Mouse (Mus musculus): ENCODE measurements around the gene Hlcs. TPM values are rescaled to one million over a fixed set of nuclear protein-coding genes. Genes with fewer than 3 reads are reported as not detected.

Gene Hlcs
- total and polyA plus RNA-seq, 3 experiments = 4.4 to 5.5 (median 5.4) TPM

- intact Hi-C loops (cut with DNase I) = no loop called here
These were observed 58.9 kb downstream of the Hlcs start for GRCm38 (mm10) chr16:94254415-94254891.

GRCm38 (mm10) chr16:94253671-94254414 is 59.5 kb downstream of the Hlcs start:
- no peaks in the 10 kb centered on the region for H3K4me1 ChIP-seq (ENCODE audit: control insufficient read depth, insufficient read depth, low read length)
- TF ChIP-seq EP300 (IDR thresholded peaks at IDR 0.05; ENCODE audit: insufficient read depth, low read depth, low read length) = no peak
- TF ChIP-seq CTCF (IDR thresholded peaks at IDR 0.05) = no peak
- TF ChIP-seq POLR2A (IDR thresholded peaks at IDR 0.05; ENCODE audit: insufficient read depth, low read depth, low read length) = no peak
- intact Hi-C loops (cut with DNase I) = no loop called here
- no peak overlapping the region for H3K27ac ChIP-seq
- no peak for DNase-seq
- no peaks in the 10 kb centered on the region for H3K27me3 ChIP-seq (ENCODE audit: control insufficient read depth, insufficient read depth, low read length)
- 86% methylated on average over 24 of the region's 24 CpGs for WGBS
- H3K4me3 ChIP-seq = no peak overlapping the region
- H3K9ac ChIP-seq (ENCODE audit: low read depth, low read length) = no peak overlapping the region
- H3K36me3 ChIP-seq (ENCODE audit: control insufficient read depth, insufficient read depth, low read length) = no peaks in the 10 kb centered on the region
- no peaks in the 10 kb centered on the region for H3K79me2 ChIP-seq (replicated peaks; ENCODE audit: control insufficient read depth, insufficient read depth, low read length)

More at GRCm38 (mm10) chr16:94254415-94254891, 58.9 kb downstream of the Hlcs start:
- DNase-seq = no peak
- no peak for TF ChIP-seq EP300 (IDR thresholded peaks at IDR 0.05; ENCODE audit: insufficient read depth, low read depth, low read length)
- no peak for TF ChIP-seq POLR2A (IDR thresholded peaks at IDR 0.05; ENCODE audit: insufficient read depth, low read depth, low read length)
- no peak for TF ChIP-seq CTCF (IDR thresholded peaks at IDR 0.05)
- Histone ChIP-seq H3K79me2 (replicated peaks; ENCODE audit: control insufficient read depth, insufficient read depth, low read length) (no peaks in the 10 kb centered on the region), H3K27me3 (ENCODE audit: control insufficient read depth, insufficient read depth, low read length) (no peaks in the 10 kb centered on the region), H3K4me3 (no peak overlapping the region), H3K4me1 (ENCODE audit: control insufficient read depth, insufficient read depth, low read length) (no peaks in the 10 kb centered on the region), H3K27ac (no peak overlapping the region), H3K9ac (ENCODE audit: low read depth, low read length) (no peak overlapping the region), H3K36me3 (ENCODE audit: control insufficient read depth, insufficient read depth, low read length) (no peaks in the 10 kb centered on the region)
- 86% methylated on average over 12 of the region's 12 CpGs for WGBS

- Histone ChIP-seq H3K9ac (ENCODE audit: low read depth, low read length) (no peak overlapping the region), H3K4me3 (no peak overlapping the region), H3K27me3 (ENCODE audit: control insufficient read depth, insufficient read depth, low read length) (no peaks in the 10 kb centered on the region), H3K27ac (no peak overlapping the region), H3K36me3 (ENCODE audit: control insufficient read depth, insufficient read depth, low read length) (no peaks in the 10 kb centered on the region), H3K4me1 (ENCODE audit: control insufficient read depth, insufficient read depth, low read length) (no peaks in the 10 kb centered on the region), H3K79me2 (replicated peaks; ENCODE audit: control insufficient read depth, insufficient read depth, low read length) (no peaks in the 10 kb centered on the region)
- WGBS = 91% methylated on average over 13 of the region's 13 CpGs
- no peak for DNase-seq
- intact Hi-C loops (cut with DNase I) = no loop called here
- TF ChIP-seq EP300 (IDR thresholded peaks at IDR 0.05; ENCODE audit: insufficient read depth, low read depth, low read length) = no peak
- TF ChIP-seq CTCF (IDR thresholded peaks at IDR 0.05) = no peak
- no peak for TF ChIP-seq POLR2A (IDR thresholded peaks at IDR 0.05; ENCODE audit: insufficient read depth, low read depth, low read length)
These were observed 61.6 kb downstream of the Hlcs start for GRCm38 (mm10) chr16:94251756-94252155.

DNA sequence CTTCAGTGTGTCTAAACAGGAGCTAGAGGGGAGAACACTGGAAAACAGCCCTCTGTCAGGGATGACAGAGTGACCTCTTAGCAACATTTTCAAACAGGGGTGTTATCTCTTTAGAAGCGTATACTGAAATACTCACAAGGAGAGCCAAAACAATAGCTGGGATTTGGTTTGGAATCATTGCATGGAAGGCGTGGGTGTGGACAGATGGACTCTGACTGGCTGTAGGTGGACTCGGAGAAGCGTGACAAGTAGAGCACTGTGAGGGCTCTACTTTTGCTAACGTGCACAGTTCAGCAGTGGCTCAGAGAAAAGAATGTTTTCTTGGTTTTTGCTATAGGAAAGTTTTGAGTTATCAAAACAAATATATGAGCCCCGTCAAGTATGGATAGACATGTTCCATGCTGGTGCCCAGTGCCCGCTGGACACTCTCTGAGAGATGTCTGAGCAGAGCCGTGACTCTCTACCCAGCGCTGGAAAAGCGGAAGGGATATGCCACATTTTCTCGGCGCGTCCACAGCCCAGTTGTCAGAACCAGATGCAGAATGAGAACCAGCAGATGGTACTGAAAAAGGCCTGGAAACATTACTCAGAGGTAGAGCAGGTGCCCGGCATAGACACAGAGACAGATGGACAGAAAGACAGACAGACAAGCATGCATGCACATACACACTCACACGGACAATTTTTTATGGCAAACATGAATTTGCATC is 62.6 kb downstream of the Hlcs start:
- intact Hi-C loops (cut with DNase I) = no loop called here
- H3K79me2 ChIP-seq (replicated peaks; ENCODE audit: control insufficient read depth, insufficient read depth, low read length) = no peaks in the 10 kb centered on the region
- H3K27me3 ChIP-seq (ENCODE audit: control insufficient read depth, insufficient read depth, low read length) = no peaks in the 10 kb centered on the region
- no peaks in the 10 kb centered on the region for H3K4me1 ChIP-seq (ENCODE audit: control insufficient read depth, insufficient read depth, low read length)
- H3K36me3 ChIP-seq (ENCODE audit: control insufficient read depth, insufficient read depth, low read length) = no peaks in the 10 kb centered on the region
- 83% methylated on average over 15 of the region's 15 CpGs for WGBS
- no peak for DNase-seq
- no peak overlapping the region for H3K27ac ChIP-seq
- H3K4me3 ChIP-seq = no peak overlapping the region
- no peak overlapping the region for H3K9ac ChIP-seq (ENCODE audit: low read depth, low read length)
- TF ChIP-seq POLR2A (IDR thresholded peaks at IDR 0.05; ENCODE audit: insufficient read depth, low read depth, low read length) = no peak
- no peak for TF ChIP-seq EP300 (IDR thresholded peaks at IDR 0.05; ENCODE audit: insufficient read depth, low read depth, low read length)
- TF ChIP-seq CTCF (IDR thresholded peaks at IDR 0.05) = no peak

DNA sequence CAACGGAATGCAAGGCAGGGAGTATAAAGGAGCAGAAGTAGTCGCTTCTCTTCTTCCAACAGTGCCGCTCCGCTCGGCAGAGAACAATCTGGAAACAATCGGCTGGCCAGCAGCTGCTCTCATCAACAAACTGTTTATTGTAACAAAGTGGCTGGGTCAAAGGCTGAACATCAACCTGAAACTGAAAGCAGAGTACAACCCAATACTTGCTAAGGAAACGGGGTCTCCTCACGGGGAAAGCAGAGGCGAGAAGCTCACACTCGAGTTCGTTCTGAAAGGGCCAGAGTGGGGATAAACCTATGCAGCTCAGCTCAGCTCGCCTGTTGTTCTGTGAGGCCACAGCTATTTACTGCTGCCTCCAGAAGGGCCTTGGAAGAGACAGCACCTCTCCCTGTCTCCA is 63.2 kb downstream of the Hlcs start:
- no peaks in the 10 kb centered on the region for H3K36me3 ChIP-seq (ENCODE audit: control insufficient read depth, insufficient read depth, low read length)
- intact Hi-C loops (cut with DNase I) = no loop called here
- H3K27ac ChIP-seq = no peak overlapping the region; the same call in 1 of the 2 replicates
- no peaks in the 10 kb centered on the region for H3K79me2 ChIP-seq (replicated peaks; ENCODE audit: control insufficient read depth, insufficient read depth, low read length)
- H3K9ac ChIP-seq (ENCODE audit: low read depth, low read length) = no peak overlapping the region
- 74% methylated on average over 12 of the region's 12 CpGs for WGBS
- no peak for DNase-seq
- H3K4me3 ChIP-seq = no peak overlapping the region
- no peak for TF ChIP-seq EP300 (IDR thresholded peaks at IDR 0.05; ENCODE audit: insufficient read depth, low read depth, low read length)
- no peak for TF ChIP-seq CTCF (IDR thresholded peaks at IDR 0.05)
- TF ChIP-seq POLR2A (IDR thresholded peaks at IDR 0.05; ENCODE audit: insufficient read depth, low read depth, low read length) = no peak
- H3K27me3 ChIP-seq (ENCODE audit: control insufficient read depth, insufficient read depth, low read length) = no peaks in the 10 kb centered on the region
- H3K4me1 ChIP-seq (ENCODE audit: control insufficient read depth, insufficient read depth, low read length) = no peaks in the 10 kb centered on the region

DNA sequence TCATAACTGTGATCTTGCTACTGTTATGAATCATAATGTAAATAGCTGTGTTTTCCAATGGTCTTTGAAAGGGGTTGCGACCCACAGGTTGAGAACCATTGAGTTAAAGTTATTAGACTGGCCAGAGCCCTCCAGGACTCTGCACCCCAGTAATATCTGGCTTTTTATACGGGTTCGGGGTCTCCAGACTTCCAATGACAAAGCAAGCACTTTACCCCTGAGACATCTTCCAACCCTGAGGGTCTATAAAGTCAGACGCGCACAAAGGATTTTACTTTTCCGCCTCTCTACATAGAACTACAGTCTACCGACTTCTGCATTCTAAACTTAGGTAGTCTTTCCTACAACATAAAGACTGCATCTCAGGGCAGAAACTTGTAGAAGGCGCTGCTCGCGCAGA is 63.7 kb downstream of the Hlcs start:
- Histone ChIP-seq H3K27ac (no peak overlapping the region), H3K36me3 (ENCODE audit: control insufficient read depth, insufficient read depth, low read length) (no peaks in the 10 kb centered on the region), H3K4me1 (ENCODE audit: control insufficient read depth, insufficient read depth, low read length) (no peaks in the 10 kb centered on the region), H3K27me3 (ENCODE audit: control insufficient read depth, insufficient read depth, low read length) (no peaks in the 10 kb centered on the region), H3K9ac (ENCODE audit: low read depth, low read length) (no peak overlapping the region), H3K4me3 (no peak overlapping the region), H3K79me2 (replicated peaks; ENCODE audit: control insufficient read depth, insufficient read depth, low read length) (no peaks in the 10 kb centered on the region)
- no peak for TF ChIP-seq EP300 (IDR thresholded peaks at IDR 0.05; ENCODE audit: insufficient read depth, low read depth, low read length)
- no peak for TF ChIP-seq POLR2A (IDR thresholded peaks at IDR 0.05; ENCODE audit: insufficient read depth, low read depth, low read length)
- no peak for TF ChIP-seq CTCF (IDR thresholded peaks at IDR 0.05)
- WGBS = 95% methylated on average over 10 of the region's 10 CpGs
- DNase-seq = no peak
- intact Hi-C loops (cut with DNase I) = no loop called here

All from heart, adult 2 months (tissue).